Mouse (Mus musculus) lung, adult 2 months (tissue): ENCODE data around the gene Ms4a6b. TPM values are rescaled to one million over a fixed set of nuclear protein-coding genes. Genes with fewer than 3 reads are reported as not detected.
"Not testable (repeated sequence)": the region's sequence is repeated elsewhere in the genome, so short reads cannot be mapped to it uniquely, and the experiment has no call there.

Source experiments
- DNase-seq: peaks from one replicate; pipeline ENCODE4 v3.0.0; 2022
- H3K4me1 ChIP-seq: fragments of 200-500 bp; 2 replicates; pipeline ENCODE4 v1.6.1; 2011; ENCODE audit warnings: low read length; ENCODE audit not compliant: control insufficient read depth, insufficient read depth
- H3K4me3 ChIP-seq: fragments of 200-500 bp; replicated peaks from 2 replicates; pipeline ENCODE3; 2011; ENCODE audit warnings: low read depth, mild to moderate bottlenecking, control low read depth, low read length; ENCODE audit errors: extremely low read depth
- CTCF ChIP-seq: fragments of 200-500 bp; IDR thresholded peaks from 2 replicates; pipeline ENCODE4 v1.5.1; 2011; ENCODE audit warnings: mild to moderate bottlenecking, low read length, control low read depth; ENCODE audit not compliant: insufficient read depth
- POLR2A ChIP-seq: fragments of 200-500 bp; IDR thresholded peaks from 2 replicates; pipeline ENCODE4 v1.6.1; 2011; ENCODE audit warnings: low read depth, mild to moderate bottlenecking, control low read depth, low read length, borderline replicate concordance; ENCODE audit errors: extremely low read depth
- WGBS: fragments of 180-500 bp; shearing (Covaris S2); methylation state at CpG from one replicate; pipeline ENCODE4 v1.1.7; 2018; 5-methylcytosine and 5-hydroxymethylcytosine counted together
- polyA plus RNA-seq: library from polyadenylated mRNA; depleted of rRNA; stranded (reverse); fragments of >200 nt; gene quantifications from 2 replicates; pipeline ENCODE4 v1.2.3, GENCODE M21; 2012; rRNA removed

The Ms4a6b gene
- polyA plus RNA-seq, 1 experiment, result 7.2 TPM

DNA sequence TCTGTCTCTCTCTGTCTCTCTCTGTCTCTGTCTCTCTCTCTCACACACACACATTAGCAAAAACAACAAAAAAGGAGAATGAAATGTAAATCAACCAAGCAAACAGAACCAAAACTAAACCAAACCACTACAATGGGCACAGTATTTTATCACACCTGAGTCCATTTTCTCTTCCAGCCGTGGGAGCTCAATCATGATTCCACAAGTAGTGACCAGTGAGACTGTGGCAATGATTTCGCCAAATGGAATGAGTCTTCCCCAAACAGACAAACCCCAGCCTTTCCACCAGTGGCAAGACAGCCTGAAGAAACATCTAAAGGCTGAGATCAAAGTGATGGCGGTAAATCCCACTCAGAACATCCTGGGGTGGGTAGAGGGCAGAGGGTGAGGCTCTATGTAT, 3.8 kb downstream of the Ms4a6b start:
- TF ChIP-seq CTCF (no peak), POLR2A (no peak)
- DNase-seq, result no peak
- no peak overlapping the region for H3K4me3 ChIP-seq
- no peaks in the 10 kb centered on the region; the same call in 1 of the 2 replicates for H3K4me1 ChIP-seq
- 81% methylated on average over 3 of the region's 3 CpGs for WGBS

DNA sequence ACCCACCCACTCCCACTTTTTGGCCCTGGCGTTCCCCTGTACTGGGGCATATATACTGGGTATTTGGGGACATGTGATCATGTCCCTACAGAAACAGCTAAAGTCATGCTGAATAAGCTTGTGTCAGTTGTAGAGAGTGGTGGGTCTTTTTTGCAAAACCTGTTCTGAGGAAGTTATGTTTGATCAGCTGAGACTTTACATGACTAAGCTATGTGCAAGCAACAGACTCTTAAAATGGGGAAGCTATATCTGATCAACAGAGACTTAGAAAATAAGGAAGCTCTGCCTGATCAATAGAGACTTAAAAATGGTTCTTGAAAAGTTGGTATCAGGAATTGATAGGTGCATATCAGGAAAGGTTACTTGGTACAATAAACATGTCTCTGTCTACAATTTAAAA, 17.1 kb downstream of the Ms4a6b start:
- TF ChIP-seq POLR2A, result no peak
- TF ChIP-seq CTCF, result no peak
- no peak for DNase-seq
- WGBS, result 87% methylated on average over 1 of the region's 1 CpGs
- Histone ChIP-seq H3K4me3 (no peak overlapping the region), H3K4me1 (no peaks in the 10 kb centered on the region)

DNA sequence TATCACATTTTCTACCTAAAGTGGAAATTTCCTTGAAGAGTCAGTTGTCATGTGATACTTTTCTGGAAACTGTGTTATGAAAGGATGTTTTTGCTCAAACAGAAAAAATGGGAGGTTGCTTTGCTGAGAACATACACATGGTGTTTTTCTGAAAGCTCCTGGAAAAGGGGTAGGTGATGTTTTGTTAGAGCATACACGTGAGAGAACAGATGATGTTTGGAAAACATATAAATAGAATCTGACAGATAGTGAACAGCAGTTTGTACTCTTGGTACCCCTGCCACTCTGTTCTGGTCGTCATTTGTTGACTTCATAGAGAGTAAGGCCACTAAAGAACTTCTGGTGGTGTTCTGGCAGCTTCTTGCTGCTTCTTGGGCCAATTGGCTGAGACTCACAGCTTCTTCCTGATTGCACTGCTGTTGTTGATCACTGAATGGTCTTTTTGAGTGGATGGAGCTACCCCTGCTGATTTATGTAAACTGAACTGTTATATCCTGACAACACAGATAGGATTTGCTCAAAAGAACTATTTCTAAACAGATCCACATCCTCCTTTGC, 17.7 kb downstream of the Ms4a6b start:
- DNase-seq, result no peak
- H3K4me3 ChIP-seq, result no peak overlapping the region
- TF ChIP-seq CTCF (no peak), POLR2A (no peak)
- 32% methylated on average over 2 of the region's 2 CpGs for WGBS
- no peaks in the 10 kb centered on the region for H3K4me1 ChIP-seq

DNA sequence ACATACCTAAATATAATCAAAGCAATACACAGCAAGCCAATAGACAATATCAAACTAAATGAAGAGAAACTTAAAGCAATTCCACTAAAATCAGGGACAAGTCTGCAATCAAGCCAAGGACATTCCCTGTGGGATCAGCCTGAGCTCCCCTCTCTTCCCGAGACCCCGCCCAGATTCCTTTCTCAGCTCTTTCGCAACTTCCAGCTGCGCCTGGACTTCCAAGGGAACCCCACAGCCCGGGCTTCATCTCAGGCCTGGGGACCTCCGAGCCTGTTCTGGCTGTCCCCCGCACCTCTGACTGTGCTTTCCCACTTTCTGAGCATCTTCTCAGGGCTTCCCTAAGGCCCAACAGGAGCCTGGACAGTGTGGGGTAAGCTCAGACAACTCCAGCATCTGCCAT, 20.3 kb downstream of the Ms4a6b start, which contains the start of gene Ms4a4d:
Gene Ms4a4d (plus strand): TSS at position 209 of the 400 bp plus-strand sequence.
- Histone ChIP-seq H3K4me1 (no peaks in the 10 kb centered on the region), H3K4me3 (peak within 1 kb of the TSS; percentile 74)
- DNase-seq, result peak; percentile 15
- 21% methylated on average over 7 of the region's 7 CpGs for WGBS
- peak; percentile 65; the same call in 1 of the 2 replicates for TF ChIP-seq POLR2A
- TF ChIP-seq CTCF, result no peak

DNA sequence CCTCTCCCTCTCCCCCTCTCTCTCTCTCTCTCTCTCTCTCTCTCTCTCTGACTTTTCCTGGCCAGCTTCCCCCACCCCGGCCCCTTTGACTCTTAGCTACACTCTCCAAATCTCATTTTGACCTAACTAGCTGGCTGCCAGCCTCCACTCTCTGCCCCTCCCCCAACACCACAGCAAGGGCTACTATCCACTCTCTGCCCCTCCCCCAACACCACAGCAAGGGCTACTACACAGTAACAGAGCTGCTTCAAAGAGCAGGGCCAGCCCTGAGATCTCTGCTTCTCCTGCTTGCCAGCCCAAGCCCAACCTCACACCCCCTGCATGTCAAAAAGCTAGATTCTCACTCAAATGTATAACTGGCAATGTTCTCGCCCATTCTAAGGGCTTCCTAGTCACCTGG, 21.0 kb downstream of the Ms4a6b start:
- Histone ChIP-seq H3K4me3 (peak overlapping the region; percentile 29), H3K4me1 (no peaks in the 10 kb centered on the region)
- no peak for DNase-seq
- TF ChIP-seq CTCF, result no peak
- no peak for TF ChIP-seq POLR2A
- WGBS, result 25% methylated on average over 1 of the region's 2 CpGs

DNA sequence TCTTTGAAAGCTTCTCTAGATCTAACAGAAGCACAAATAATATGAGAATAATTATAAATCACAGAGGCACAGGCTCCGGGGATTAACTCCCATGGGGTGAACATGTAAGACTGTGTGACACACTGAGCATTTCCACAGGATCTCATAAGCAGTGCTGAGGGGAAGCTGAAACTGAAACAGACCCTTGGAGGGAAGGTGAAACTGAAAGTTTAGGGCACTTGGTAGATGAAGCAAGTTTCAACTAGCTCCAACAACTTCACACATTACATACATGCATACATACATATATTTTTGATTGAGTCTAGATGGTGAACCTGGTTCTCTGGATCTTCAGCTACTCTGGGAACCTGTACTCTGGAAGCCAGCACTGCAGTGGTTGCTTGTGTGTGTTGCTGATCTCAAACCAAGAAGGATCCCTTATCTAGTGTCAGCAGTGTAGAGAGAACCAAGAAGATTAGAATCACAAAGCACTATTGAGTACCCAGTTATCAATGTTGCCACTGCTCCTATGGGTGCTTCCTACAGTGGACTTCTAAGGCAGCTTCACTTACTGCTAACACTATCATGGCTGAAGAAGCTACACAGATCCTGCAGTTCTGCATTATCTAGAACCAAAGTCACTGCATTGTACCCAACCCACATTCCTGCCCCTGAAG, 24.0 kb downstream of the Ms4a6b start:
- DNase-seq, H3K4me1 ChIP-seq, H3K4me3 ChIP-seq: not testable (repeated sequence)
- WGBS, result 71% methylated on average over 1 of the region's 1 CpGs

DNA sequence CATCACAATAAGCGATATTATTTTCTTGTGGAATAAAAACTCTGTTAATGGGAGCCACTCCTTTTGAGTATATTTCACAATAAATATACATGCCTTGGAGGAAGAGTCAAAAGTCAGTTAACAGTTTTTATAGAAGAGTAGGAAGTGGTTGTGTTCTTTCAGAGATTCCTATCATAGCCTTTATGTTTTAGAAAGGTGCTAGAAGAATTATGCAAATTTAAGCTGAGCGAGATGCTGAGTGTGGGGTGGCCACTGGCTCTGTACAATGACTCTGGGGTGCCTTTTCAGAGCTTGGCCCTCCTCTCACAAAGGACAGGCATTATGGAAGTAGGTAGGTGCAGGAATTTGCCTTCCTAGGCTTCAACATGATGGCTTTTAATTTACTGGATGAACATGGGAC, 28.1 kb downstream of the Ms4a6b start:
- WGBS, result 70% methylated on average over 2 of the region's 2 CpGs
- not testable (repeated sequence) for H3K4me1 ChIP-seq, DNase-seq, H3K4me3 ChIP-seq

DNA sequence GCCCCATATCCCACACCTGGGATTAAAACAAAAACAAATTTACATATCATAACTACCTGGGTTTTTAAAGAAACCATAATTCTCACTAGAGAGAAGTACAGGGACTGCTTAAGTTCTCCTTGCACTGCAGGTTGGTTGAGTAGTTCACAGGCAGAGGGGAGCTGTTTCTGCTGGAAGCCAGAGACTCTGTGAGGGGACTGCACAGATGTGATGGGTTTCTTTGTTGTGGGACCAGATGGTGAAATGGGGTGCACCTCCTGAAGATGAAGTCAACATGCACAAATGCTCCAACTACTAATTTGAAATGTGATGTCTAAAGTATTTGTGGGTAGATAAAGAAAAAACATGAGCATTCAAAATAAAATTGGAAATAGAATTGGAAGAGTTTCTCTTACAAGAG, 31.6 kb downstream of the Ms4a6b start:
- no peak overlapping the region for H3K4me3 ChIP-seq
- TF ChIP-seq CTCF (no peak), POLR2A (no peak)
- H3K4me1 ChIP-seq, result no peaks in the 10 kb centered on the region
- DNase-seq, result no peak

DNA sequence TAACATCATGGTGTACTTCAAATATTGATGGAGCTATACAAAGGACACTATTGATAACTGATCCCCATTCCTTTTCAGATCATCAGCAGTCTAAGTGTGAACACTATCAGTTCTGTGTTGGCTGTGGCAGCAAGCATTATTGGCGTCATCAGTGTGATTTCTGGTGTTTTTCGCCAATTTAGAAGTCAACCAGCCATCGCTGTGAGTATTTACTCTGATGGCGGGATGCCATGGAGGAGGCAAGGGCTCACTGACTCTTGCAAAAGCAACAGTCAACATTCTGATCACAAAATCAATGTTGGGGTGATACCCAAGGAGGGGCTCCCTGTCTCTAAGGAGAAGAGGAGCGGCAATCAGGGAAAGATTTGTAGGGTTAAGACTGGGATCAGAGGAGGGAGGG, 38.4 kb downstream of the Ms4a6b start:
- H3K4me1 ChIP-seq, result no peaks in the 10 kb centered on the region
- WGBS, result 80% methylated on average over 5 of the region's 5 CpGs
- TF ChIP-seq POLR2A, result no peak
- TF ChIP-seq CTCF, result no peak
- no peak overlapping the region for H3K4me3 ChIP-seq
- no peak for DNase-seq

DNA sequence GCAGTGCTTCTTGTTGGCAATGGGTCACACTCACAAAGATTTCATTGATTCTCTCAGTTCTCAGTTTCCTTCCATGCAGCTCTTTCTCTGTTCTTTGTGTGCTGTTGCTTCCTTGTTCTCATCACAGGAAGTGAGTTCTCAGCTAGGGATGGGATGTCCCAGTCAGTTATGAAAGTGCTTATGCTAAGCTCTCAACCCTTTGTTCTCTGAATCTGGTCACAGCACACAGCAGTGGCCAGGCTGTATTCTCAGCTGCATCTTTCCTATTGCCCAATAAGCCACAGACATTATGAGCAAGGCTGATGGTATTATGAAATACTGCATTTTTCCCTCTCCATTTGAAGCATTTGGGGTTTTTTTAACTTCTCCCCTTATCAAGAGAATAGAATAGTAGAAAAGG, 43.2 kb downstream of the Ms4a6b start:
- H3K4me1 ChIP-seq, H3K4me3 ChIP-seq, DNase-seq: not testable (repeated sequence)

DNA sequence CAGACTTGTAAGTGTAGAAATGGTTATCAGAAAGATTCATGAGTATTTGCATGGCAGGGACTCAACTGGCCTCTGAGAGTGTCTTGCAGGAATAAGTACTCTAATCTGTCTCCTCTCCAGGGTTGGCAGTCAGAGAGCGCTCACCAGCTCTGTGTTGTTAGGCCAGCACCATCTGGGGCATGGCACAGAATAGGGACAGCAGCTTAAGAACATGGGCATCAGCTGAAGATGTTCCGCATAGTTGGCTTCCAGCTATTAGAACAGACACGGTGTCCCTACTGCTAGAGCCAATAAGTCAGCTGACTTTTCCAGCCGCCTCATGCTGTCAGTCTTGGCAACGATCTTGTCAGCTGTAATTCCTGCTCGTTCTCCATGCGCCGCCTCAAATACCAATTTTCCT, 58.7 kb downstream of the Ms4a6b start:
- no peak for DNase-seq
- Histone ChIP-seq H3K4me3 (no peak overlapping the region), H3K4me1 (no peaks in the 10 kb centered on the region)
- no peak for TF ChIP-seq POLR2A
- TF ChIP-seq CTCF, result no peak
- WGBS, result 79% methylated on average over 8 of the region's 8 CpGs

Other genes starting within 250 kb of the Ms4a6b start
- gene Ms4a5, start 232.6 kb upstream of the Ms4a6b start, polyA plus RNA-seq, result not detected in 2 replicates
- 0.16 and 0.19 TPM in 2 replicates for gene Ms4a14, start 202.1 kb upstream of the Ms4a6b start, polyA plus RNA-seq
- 1.4 and 1.5 TPM in 2 replicates for gene Ms4a7, start 180.4 kb upstream of the Ms4a6b start, polyA plus RNA-seq
- 0.44 and 0.99 TPM in 2 replicates for gene Ms4a4a, start 141.0 kb upstream of the Ms4a6b start, polyA plus RNA-seq
- gene Ms4a4c, start 111.7 kb upstream of the Ms4a6b start, polyA plus RNA-seq, result 0.62 and 2.9 TPM in 2 replicates
- 4.3 and 8.7 TPM in 2 replicates for gene Ms4a4b, start 73.0 kb upstream of the Ms4a6b start, polyA plus RNA-seq
- 3.6 and 7.1 TPM in 2 replicates for gene Ms4a6c, start 47.1 kb upstream of the Ms4a6b start, polyA plus RNA-seq
- 3.4 and 8.1 TPM in 2 replicates for gene Gm8369, start 30.6 kb upstream of the Ms4a6b start, polyA plus RNA-seq
- 31.7 and 38.3 TPM in 2 replicates for gene Ms4a4d, start 20.3 kb downstream of the Ms4a6b start, polyA plus RNA-seq
- 2.5 and 4.1 TPM in 2 replicates for gene Ms4a6d, start 88.3 kb downstream of the Ms4a6b start, polyA plus RNA-seq
- gene Ms4a2, start 107.2 kb downstream of the Ms4a6b start, polyA plus RNA-seq, result 0.05 and 0.14 TPM in 2 replicates
- not detected in 2 replicates for gene Ms4a3, start 124.3 kb downstream of the Ms4a6b start, polyA plus RNA-seq
- not detected in 2 replicates for gene Oosp2, start 144.0 kb downstream of the Ms4a6b start, polyA plus RNA-seq
- gene Oosp1, start 174.6 kb downstream of the Ms4a6b start, polyA plus RNA-seq, result not detected in 2 replicates
- not detected in 2 replicates for gene Oosp3, start 180.5 kb downstream of the Ms4a6b start, polyA plus RNA-seq
- 0.14 and 0.18 TPM in 2 replicates for gene Gif, start 231.0 kb downstream of the Ms4a6b start, polyA plus RNA-seq